Mouse (Mus musculus): Measurements from ENCODE around the gene Klf12. TPM values are rescaled to one million over a fixed set of nuclear protein-coding genes. Genes with fewer than 3 reads are reported as not detected.

Gene Klf12
- total RNA-seq, 1 experiment from 2014 or later = 6.2 TPM

DNA sequence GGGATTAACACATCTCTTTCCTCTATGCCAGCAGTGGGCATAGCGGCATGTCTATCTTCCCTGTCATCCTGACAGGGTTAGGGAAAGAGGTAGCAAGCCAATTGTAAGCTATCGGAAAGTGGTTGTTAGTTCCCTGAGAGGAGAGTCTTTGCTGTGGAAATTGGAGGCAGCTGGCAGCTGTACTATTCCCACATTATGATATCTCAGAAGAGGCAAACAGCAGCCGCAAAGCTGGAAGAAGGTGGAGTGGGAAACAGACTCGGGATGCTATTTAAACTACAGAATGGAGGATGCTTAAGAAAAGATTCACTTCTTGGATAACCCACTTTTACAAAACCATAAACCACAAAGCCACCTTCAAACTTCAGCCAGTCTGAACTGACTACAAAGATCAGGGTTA lies 85.8 kb downstream of the Klf12 start:
- ATAC-seq (replicated peaks in 1 of 2; ENCODE audit: insufficient read depth in 1 of 2, low FRiP score in 2 of 2, low TSS enrichment in 1 of 2, low read depth in 1 of 2, poor library complexity in 2 of 2, severe bottlenecking in 2 of 2) = no peak

DNA sequence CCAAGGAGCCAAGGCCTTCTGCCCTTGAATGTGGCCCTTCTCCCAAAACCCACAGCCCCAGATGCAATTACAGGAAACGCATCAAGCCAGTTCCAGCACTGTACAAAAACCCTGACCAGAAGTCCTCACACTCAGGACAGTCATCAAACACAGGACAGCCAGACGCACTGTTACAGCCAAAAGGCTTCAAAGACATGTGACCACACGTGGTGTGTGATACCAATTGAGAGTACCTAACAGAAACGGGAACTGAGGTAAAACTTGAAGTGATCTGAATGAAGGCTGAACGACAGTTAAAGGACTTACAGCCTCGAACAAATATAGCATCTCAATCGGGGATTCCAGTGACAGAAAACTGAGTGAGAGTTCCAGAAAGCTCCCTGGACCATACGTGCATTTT lies 87.3 kb downstream of the Klf12 start:
- ATAC-seq (replicated peaks in 1 of 2; ENCODE audit: insufficient read depth in 1 of 2, low FRiP score in 2 of 2, low TSS enrichment in 1 of 2, low read depth in 1 of 2, poor library complexity in 2 of 2, severe bottlenecking in 2 of 2) = no peak

DNA sequence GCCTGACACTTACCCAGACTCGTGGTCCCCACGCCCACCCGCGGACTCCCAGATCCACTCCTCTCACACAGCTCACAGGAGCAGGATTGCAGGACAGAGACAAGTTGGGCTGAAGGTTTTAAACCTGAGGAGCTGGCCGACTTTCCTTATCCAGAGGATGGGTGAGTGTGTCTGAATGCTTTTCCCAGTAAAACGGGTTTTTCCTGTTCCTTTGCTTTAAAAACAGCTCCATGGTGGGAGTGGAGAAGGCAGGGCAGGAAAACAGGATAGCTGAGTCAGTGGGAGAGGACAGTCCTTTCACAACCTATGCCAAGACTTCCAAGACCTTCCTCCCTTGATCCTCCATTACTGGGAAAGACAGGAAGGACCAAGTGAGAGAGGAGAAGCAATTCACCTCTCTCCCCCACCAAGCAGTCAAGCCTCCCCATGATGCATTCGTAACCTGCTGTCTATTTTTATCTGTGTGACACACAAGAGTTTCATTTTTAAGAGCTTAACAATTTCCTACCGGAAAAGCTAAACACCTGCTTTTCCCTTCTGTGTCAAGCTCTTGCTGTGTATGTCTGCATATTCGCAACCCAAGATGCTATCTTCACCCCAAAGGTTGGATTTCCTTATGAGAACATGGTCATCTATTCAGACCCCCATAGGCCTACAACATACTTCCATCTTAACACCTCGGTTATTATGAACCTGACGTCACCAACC lies 94.8 kb downstream of the Klf12 start:
- ATAC-seq (replicated peaks in 1 of 2; ENCODE audit: insufficient read depth in 1 of 2, low FRiP score in 2 of 2, low TSS enrichment in 1 of 2, low read depth in 1 of 2, poor library complexity in 2 of 2, severe bottlenecking in 2 of 2) = no peak

DNA sequence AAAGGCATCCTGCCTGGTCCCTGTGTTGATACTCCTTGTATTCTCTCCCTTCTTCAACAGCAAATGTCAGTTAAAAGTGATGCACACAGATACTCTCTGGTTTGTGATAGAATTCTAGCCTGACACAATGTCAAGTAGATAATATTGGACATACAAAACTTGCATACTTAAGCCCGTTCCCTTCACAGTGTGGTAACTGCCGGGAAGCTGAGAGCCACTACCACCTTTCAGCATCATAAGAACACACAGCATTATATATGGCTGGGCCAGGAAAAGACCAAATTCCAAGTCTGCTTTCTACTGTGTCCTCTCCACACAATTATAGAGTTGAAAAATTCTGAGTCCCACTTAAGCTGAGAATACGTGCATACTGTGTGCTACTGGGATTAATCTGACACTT lies 97.1 kb downstream of the Klf12 start:
- no peak for ATAC-seq (replicated peaks in 1 of 2; ENCODE audit: insufficient read depth in 1 of 2, low FRiP score in 2 of 2, low TSS enrichment in 1 of 2, low read depth in 1 of 2, poor library complexity in 2 of 2, severe bottlenecking in 2 of 2)

DNA sequence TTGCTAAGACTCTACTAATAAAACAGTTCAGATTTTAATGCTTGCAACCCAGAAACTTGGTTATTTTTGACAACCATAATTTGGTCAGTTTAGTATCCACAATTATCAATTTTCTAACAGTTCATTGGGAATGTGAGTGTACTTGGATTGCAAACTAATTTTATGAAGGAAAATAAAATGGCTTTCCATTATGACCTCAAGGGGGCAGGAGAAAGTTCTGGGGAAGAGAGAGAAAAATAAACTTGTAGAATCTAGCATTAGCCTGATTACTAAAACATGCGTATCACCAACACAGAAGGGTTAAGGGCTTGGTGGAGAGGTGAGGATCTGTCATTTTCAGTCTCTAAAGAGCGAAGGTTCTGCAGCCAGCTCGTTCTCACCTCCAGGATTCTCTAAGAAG lies 106.7 kb downstream of the Klf12 start:
- ATAC-seq (replicated peaks in 1 of 2; ENCODE audit: insufficient read depth in 1 of 2, low FRiP score in 2 of 2, low TSS enrichment in 1 of 2, low read depth in 1 of 2, poor library complexity in 2 of 2, severe bottlenecking in 2 of 2) = no peak; a peak in 1 of 4 replicates

DNA sequence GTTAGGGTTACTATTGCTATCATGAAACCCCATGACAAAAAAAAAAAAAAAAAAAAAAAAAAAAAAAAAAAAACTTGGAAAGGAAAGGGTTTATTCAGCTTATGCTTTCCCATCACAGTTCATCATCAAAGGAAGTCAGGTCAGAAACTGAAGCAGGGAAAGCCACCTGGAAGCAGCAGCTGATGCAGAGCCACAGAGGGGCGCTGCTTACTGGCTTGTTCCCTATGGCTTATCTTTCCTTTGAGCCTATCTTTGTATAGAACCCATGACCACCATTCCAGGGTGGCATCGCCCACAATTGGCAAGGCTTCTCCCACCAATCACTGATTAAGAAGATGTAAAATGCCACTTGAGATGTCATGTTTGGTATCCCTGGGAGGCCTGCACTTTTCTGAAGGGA lies 119.4 kb downstream of the Klf12 start:
- ATAC-seq (replicated peaks in 1 of 2; ENCODE audit: insufficient read depth in 1 of 2, low FRiP score in 2 of 2, low TSS enrichment in 1 of 2, low read depth in 1 of 2, poor library complexity in 2 of 2, severe bottlenecking in 2 of 2) = no peak

DNA sequence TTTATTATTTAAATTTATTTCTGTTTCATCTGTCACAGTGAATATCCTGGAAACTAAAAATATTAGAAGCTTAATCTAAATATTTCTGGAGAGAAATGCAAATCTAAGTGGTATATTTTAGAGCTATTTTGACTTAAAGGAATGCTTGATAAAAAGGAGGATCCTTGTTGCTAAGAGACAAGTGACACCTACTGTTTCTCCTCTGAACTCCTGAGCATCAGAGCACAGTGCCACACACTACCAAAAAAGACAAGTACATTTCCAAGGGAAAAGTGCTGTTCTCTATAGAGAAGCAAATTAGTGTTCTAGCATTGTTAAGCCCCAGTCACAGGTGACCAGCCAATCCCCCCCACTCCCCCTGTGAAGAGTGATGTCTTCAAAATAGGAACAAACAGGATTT lies 127.8 kb downstream of the Klf12 start:
- no peak for ATAC-seq (replicated peaks in 1 of 2; ENCODE audit: insufficient read depth in 1 of 2, low FRiP score in 2 of 2, low TSS enrichment in 1 of 2, low read depth in 1 of 2, poor library complexity in 2 of 2, severe bottlenecking in 2 of 2)

DNA sequence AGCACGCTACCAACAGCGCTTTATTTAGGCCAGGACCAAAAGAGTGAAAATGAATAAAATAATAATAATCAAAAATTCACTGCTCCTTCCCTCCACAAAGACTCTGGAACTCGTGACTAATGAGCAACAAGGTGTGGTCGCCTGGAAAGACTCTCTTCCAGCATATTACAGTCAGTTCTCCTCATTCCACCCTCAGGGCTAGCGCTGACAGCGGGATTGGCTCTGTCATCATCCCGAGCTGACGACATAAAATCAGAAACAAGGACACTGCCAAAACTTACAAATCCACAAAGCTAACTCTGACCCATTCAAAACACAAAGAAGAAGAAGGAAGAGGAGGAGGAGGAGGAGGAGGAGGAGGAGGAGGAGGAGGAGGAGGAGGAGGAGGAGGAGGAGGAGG lies 136.8 kb downstream of the Klf12 start:
- ATAC-seq (replicated peaks in 1 of 2; ENCODE audit: insufficient read depth in 1 of 2, low FRiP score in 2 of 2, low TSS enrichment in 1 of 2, low read depth in 1 of 2, poor library complexity in 2 of 2, severe bottlenecking in 2 of 2) = no peak

DNA sequence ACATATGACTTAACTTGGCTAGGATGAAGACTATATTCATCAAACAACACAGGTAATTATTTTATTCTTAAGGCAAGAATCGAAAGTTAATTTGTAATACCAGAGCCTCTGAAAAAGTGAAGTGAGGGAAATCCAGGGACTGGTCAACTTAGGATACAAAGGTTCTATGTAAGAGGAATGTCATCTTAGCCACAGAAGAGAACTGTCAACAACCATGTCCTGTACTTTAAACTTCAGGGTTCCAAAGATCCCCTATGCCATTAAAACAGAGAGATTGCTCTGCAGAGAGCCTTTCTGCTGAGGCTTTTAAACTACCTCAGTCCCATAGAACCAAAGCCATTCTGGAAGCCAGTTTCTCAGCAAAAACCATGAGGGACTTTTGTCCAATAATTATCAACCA lies 144.1 kb downstream of the Klf12 start:
- ATAC-seq (replicated peaks in 1 of 2; ENCODE audit: insufficient read depth in 1 of 2, low FRiP score in 2 of 2, low TSS enrichment in 1 of 2, low read depth in 1 of 2, poor library complexity in 2 of 2, severe bottlenecking in 2 of 2) = no peak

DNA sequence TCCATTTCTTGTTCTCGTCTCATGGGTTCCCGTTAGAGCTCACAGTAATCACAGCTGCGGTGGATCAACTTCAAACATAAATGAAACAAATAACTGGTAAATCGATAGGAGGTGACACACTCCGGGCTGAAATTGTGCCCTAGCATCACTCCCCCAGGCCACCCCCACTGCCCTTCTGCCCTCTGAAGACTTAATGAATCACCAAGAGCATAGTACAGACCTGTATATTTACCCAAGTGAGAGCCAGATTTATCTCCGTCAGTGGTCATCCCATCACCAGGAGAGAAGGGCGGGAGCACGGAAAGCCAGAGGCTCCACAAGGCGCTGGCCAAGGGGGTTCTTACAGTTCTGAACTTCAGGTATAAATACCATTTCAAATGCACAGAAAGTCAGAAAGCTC lies 150.2 kb downstream of the Klf12 start:
- ATAC-seq (replicated peaks in 1 of 2; ENCODE audit: insufficient read depth in 1 of 2, low FRiP score in 2 of 2, low TSS enrichment in 1 of 2, low read depth in 1 of 2, poor library complexity in 2 of 2, severe bottlenecking in 2 of 2) = no peak

DNA sequence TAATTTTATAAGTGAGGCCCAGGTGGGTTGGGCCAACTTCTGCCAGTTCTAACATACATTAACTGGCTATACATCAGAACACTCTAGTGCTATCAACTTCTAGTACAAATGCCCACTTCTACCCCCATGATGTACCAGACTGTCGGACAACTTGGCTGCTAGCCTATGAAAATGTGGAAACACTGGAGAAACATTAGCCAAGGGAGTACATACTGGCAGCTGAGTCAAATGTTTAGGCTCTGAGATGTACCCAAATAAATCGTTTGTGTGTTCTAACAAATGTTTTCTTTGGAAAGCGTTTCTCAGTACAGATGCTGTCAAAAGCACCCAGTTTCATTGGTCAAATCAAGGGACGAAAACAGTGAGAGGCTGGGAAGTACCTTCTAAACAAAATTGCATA lies 152.0 kb downstream of the Klf12 start:
- ATAC-seq (replicated peaks in 1 of 2; ENCODE audit: insufficient read depth in 1 of 2, low FRiP score in 2 of 2, low TSS enrichment in 1 of 2, low read depth in 1 of 2, poor library complexity in 2 of 2, severe bottlenecking in 2 of 2) = no peak

DNA sequence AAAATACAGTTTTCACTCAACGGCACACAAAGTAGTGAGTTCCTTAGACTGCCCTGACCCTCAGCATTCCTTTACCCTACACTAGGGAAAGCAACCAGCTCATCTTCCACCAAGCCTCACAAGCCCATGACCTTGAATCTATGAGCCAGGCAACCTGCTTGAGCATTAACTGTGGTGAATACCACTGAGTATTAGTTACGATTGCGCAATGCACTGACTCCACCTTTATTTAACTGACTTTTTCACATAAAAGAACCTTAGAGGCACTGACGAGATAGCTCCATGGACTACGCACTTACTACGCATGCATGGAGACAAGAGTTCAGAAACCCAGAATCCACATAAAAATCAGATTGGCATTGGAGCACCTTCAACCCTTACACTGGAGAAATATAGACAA lies 158.4 kb downstream of the Klf12 start:
- no peak for ATAC-seq (replicated peaks in 1 of 2; ENCODE audit: insufficient read depth in 1 of 2, low FRiP score in 2 of 2, low TSS enrichment in 1 of 2, low read depth in 1 of 2, poor library complexity in 2 of 2, severe bottlenecking in 2 of 2)

DNA sequence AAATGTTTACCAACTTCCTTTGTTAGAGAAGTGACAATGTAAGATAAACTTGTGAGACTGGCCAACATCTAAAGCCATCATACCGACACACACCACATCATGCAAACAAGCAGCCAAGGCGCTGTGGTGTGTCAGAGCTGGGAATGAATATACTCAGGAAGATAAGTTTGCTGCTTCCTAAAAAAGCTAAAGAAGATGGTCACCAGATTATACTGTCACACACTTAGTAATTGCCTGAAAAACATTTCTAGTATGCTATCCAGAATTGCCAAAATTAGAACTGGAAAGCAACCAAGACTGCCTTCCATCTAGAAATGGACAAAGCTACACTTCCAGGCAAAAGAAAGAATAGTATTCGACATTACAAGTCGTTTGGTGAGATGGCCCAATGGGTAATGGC lies 163.4 kb downstream of the Klf12 start:
- no peak for ATAC-seq (replicated peaks in 1 of 2; ENCODE audit: insufficient read depth in 1 of 2, low FRiP score in 2 of 2, low TSS enrichment in 1 of 2, low read depth in 1 of 2, poor library complexity in 2 of 2, severe bottlenecking in 2 of 2)

DNA sequence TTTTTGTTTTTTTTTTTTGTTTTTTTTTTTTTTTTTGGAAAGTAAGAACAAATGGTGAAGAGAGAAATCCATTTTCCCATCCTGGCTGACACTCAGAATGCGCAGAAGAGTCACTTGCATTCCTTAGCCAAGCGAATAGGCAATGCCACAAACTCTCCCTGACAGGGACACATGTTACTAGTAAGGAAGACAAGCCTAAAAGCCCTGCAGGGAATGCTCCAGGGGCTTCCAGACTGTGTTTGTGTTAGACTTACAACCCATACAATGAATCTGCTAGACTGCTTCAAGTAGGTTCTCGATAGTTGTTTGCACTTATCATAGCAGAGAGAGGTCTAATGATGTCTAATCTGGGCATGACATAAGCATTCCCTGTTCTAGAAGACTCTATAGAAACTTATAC lies 164.6 kb downstream of the Klf12 start:
- no peak for ATAC-seq (replicated peaks in 1 of 2; ENCODE audit: insufficient read depth in 1 of 2, low FRiP score in 2 of 2, low TSS enrichment in 1 of 2, low read depth in 1 of 2, poor library complexity in 2 of 2, severe bottlenecking in 2 of 2)

DNA sequence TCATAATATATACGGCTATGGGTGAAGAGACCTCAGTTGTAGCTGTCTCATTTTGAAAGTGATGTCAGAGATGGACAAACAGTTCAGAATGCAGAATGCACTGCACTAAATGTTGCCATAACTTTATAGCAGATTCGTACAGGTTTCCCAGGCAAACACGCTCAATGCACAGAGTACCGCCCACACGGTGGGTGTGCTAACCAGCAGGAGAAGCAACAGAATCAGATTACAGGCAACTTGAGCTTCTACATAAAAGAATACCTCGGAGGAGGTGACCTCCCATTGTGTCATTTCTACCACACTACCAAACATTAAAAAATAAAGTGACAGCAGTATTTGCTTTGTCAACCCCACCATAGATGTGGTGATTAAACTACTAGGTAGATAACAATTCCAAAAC lies 171.1 kb downstream of the Klf12 start:
- ATAC-seq (replicated peaks in 1 of 2; ENCODE audit: insufficient read depth in 1 of 2, low FRiP score in 2 of 2, low TSS enrichment in 1 of 2, low read depth in 1 of 2, poor library complexity in 2 of 2, severe bottlenecking in 2 of 2) = no peak

DNA sequence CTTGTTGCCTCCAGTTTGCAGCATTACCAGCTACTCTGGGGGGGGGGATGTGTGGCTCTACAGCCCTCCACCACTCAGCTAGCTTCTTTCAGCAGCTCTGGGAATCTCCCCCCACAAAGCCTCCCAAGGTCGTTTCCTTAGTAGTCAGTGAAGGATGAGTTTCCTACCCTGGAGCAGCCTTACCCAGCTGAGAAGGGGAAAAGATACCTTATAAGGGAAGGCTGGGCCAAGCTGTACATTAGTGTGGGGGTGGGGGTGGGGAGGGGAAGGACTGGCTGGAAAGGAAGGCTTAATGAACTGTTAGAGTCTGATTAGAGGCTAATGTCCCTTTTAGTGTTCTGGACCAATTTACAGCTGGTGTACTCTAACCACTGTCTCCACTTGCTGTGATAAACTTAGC lies 172.7 kb downstream of the Klf12 start:
- ATAC-seq (replicated peaks in 1 of 2; ENCODE audit: insufficient read depth in 1 of 2, low FRiP score in 2 of 2, low TSS enrichment in 1 of 2, low read depth in 1 of 2, poor library complexity in 2 of 2, severe bottlenecking in 2 of 2) = no peak

DNA sequence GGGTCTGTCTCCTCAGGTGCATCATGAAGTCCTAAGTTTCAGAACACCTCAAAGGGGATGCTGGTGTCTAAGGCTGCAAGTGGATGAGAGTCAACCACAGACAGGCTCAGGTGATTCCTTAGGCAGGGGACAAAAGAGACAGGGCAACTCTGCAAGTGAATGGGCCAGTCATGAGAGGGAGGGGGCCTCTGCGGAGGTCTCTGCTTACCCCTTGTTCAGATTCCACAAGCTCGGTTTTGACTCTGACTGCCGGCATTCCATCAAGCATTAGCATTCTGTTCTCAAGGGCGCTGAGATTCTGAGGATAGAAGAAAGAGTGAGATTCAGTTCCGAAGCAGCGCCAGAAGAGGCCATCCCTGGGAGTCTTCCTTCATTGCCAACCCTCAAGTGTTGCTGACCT lies 174.9 kb downstream of the Klf12 start:
- ATAC-seq (replicated peaks in 1 of 2; ENCODE audit: insufficient read depth in 1 of 2, low FRiP score in 2 of 2, low TSS enrichment in 1 of 2, low read depth in 1 of 2, poor library complexity in 2 of 2, severe bottlenecking in 2 of 2) = no peak

DNA sequence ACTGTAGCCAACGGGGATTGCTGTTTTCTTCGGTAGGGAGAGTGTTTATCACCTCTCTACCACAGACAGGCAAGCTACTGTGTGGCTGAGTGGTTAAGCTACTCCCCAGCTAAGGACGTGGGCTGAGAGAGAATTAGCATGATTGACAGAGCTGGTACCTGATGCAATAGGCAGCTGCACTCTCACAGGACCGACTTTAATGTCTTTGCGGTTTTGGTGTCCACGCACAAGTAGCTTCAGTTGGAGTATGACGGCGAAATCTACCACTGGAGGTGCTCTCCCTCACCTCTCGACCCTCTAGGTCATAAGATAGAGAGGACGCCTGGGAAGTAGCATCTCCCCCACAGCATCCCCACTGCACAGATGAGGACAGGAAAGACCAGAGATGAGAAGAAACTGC lies 178.9 kb downstream of the Klf12 start:
- ATAC-seq (replicated peaks in 1 of 2; ENCODE audit: insufficient read depth in 1 of 2, low FRiP score in 2 of 2, low TSS enrichment in 1 of 2, low read depth in 1 of 2, poor library complexity in 2 of 2, severe bottlenecking in 2 of 2) = no peak

DNA sequence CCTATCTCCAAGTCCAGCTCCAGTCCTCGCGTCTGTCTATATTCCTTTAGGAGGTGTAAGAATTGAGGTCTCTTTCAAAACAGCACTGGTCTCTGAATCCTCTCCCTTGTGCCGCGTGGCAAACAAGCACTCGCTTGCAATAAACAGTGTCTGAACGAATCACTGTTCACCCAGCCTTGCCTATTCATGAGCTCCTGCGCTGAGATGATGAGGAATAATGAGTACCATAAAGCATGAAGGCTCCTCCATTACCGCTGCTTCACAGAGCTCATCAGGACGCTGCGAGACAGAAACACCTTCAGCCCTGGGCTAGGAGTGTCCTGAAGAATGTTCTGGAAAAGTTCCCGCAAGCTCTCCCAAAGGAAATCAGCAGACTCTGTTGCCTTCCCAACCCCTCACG lies 179.7 kb downstream of the Klf12 start:
- no peak for ATAC-seq (replicated peaks in 1 of 2; ENCODE audit: insufficient read depth in 1 of 2, low FRiP score in 2 of 2, low TSS enrichment in 1 of 2, low read depth in 1 of 2, poor library complexity in 2 of 2, severe bottlenecking in 2 of 2)

DNA sequence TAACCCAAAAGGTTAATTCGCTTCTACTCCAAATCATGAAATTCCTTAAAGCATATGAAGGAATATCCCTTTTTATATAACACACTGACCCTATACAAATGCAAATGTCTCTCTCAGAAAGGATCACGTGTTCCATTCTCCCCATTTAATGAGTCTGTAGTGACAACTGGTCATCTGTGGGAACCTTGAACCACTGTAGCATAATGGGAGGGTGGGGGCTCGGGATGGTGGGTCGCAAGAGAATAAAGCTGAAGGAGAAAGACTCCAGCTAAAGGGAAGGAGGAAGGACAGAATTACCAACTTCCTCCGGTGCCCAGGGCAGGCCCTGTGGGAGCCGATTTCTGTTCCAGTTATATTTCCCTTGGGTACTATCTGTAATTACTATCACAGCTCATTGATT lies 180.7 kb downstream of the Klf12 start:
- no peak for ATAC-seq (replicated peaks in 1 of 2; ENCODE audit: insufficient read depth in 1 of 2, low FRiP score in 2 of 2, low TSS enrichment in 1 of 2, low read depth in 1 of 2, poor library complexity in 2 of 2, severe bottlenecking in 2 of 2)
